Mouse (Mus musculus) C2C12 (cell line): ENCODE data around the gene A630076J17Rik.

Source experiments
- CEBPB ChIP-seq: IDR thresholded peaks from one replicate; pipeline ENCODE4 v1.6.1; 2011; ENCODE audit warnings: low read depth, mild to moderate bottlenecking, control low read depth, moderate library complexity
- CTCF ChIP-seq: IDR thresholded peaks from one replicate; pipeline ENCODE4 v1.5.1; 2011; ENCODE audit not compliant: control insufficient read depth, insufficient read depth, insufficient read length
- FOSL1 ChIP-seq: IDR thresholded peaks from one replicate; pipeline ENCODE4 v1.8.0; 2011; ENCODE audit warnings: mild to moderate bottlenecking, low read length; ENCODE audit not compliant: poor library complexity, insufficient read depth, severe bottlenecking
- MAX ChIP-seq: IDR thresholded peaks from one replicate; pipeline ENCODE4 v1.6.1; 2011; ENCODE audit warnings: mild to moderate bottlenecking, control low read depth
- MYOD1 ChIP-seq: IDR thresholded peaks from one replicate; pipeline ENCODE4 v1.6.1; 2011; ENCODE audit warnings: low read depth; ENCODE audit not compliant: control insufficient read depth, insufficient read length
- MYOG ChIP-seq: IDR thresholded peaks from one replicate; pipeline ENCODE4 v1.6.1; 2011; ENCODE audit not compliant: control insufficient read depth, insufficient read length; ENCODE audit errors: extremely low read depth
- USF1 ChIP-seq: IDR thresholded peaks from one replicate; pipeline ENCODE4 v1.6.1; 2011; ENCODE audit warnings: low read depth, mild to moderate bottlenecking, control low read depth, moderate library complexity

GRCm38 (mm10) chr3:107246876-107247275 lies 16.5 kb downstream of the A630076J17Rik start:
- TF ChIP-seq CTCF (no peak), MAX (no peak), USF1 (no peak), CEBPB (no peak), FOSL1 (no peak), MYOD1 (no peak), MYOG (no peak)
